Mouse (Mus musculus): ENCODE measurements around the gene Nav3.

Gene Nav3

GRCm38 (mm10) chr10:110061166-110061565 lies 394.8 kb downstream of the Nav3 start:
- 58% methylated on average over 5 of the region's 5 CpGs for WGBS

GRCm38 (mm10) chr10:110037547-110037946 lies 418.5 kb downstream of the Nav3 start:
- WGBS = 79% methylated on average over 4 of the region's 4 CpGs

GRCm38 (mm10) chr10:110034582-110035099 lies 421.4 kb downstream of the Nav3 start:
- 89% methylated on average over 7 of the region's 7 CpGs for WGBS

- 49% methylated on average over 2 of the region's 2 CpGs for WGBS
These were observed 431.1 kb downstream of the Nav3 start for GRCm38 (mm10) chr10:110024897-110025296.

- WGBS = 87% methylated on average over 3 of the region's 3 CpGs
These were observed 433.9 kb downstream of the Nav3 start for GRCm38 (mm10) chr10:110022100-110022499.

- 59% methylated on average over 4 of the region's 4 CpGs for WGBS
These were observed 436.6 kb downstream of the Nav3 start for GRCm38 (mm10) chr10:110019266-110019866.

GRCm38 (mm10) chr10:110001328-110001727 lies 454.7 kb downstream of the Nav3 start:
- 87% methylated on average over 5 of the region's 5 CpGs for WGBS

- 47% methylated on average over 3 of the region's 3 CpGs for WGBS
These were observed 455.2 kb downstream of the Nav3 start for GRCm38 (mm10) chr10:110000755-110001247.

GRCm38 (mm10) chr10:109999904-110000303 lies 456.1 kb downstream of the Nav3 start:
- WGBS = 68% methylated on average over 10 of the region's 10 CpGs

DNA sequence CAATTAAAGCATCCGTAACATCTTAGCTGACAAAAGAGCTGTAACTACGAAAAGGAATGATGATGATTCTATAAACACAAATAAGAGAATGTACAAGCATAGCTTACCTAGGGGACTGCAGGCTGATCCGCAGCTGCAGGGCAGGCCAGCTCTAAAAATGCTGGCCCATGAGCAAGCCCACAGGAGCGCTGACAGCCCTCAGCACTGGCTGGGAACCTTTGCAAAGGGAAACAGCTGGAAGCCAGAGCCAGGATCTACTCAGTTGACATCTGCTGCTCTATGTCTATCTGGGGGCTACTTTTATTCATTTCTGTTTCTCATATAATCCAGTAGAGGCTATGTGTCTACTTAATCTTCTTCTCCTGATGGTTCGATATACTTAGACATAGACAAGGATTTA lies 461.7 kb downstream of the Nav3 start:
- WGBS = 78% methylated on average over 5 of the region's 5 CpGs

DNA sequence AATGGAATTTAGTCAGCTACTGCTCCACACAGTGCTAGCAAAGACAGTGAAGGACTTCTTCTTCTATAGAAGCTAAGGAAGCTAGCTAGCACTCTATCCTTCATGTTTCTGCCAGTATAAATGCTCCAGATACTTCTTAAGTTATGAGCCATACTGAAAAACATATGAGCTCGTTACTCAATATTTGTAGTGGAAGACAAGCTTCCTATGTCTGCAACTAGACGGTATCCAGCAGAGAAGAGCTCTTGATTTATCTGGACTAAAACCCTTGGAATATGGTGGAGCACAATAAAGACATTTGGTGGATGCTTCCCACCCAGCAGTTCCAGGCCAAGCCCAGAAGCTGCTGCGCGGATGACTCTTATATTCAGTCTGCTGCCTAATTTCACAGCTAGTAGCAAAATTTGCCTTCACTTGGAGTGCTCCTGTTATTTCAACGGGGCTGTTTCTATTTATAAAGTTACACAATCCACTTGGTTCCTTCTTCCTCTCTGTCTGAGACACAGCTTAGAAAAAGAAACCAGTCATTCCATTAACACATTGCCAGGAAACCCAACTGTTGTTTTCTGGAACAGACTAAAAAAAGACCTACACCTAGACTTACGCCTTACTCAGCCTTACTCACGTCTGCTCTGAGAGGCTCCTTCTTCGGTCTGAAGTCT lies 470.0 kb downstream of the Nav3 start:
- WGBS = 26% methylated on average over 8 of the region's 8 CpGs

- 86% methylated on average over 8 of the region's 8 CpGs for WGBS
These were observed 479.7 kb downstream of the Nav3 start for GRCm38 (mm10) chr10:109976351-109976750.

- 42% methylated on average over 4 of the region's 4 CpGs for whole genome bisulfite sequencing
These were observed 481.8 kb downstream of the Nav3 start for GRCm38 (mm10) chr10:109974177-109974576.

GRCm38 (mm10) chr10:109973483-109973882 lies 482.5 kb downstream of the Nav3 start:
- WGBS = 68% methylated on average over 3 of the region's 3 CpGs

- 53% methylated on average over 3 of the region's 3 CpGs for WGBS
These were observed 505.7 kb downstream of the Nav3 start for GRCm38 (mm10) chr10:109950296-109950695.

GRCm38 (mm10) chr10:109929319-109929622 lies 526.7 kb downstream of the Nav3 start:
- 48% methylated on average over 5 of the region's 5 CpGs for WGBS

GRCm38 (mm10) chr10:109928547-109929318 lies 527.3 kb downstream of the Nav3 start:
- WGBS = 60% methylated on average over 8 of the region's 8 CpGs

- 87% methylated on average over 3 of the region's 3 CpGs for WGBS
These were observed 529.9 kb downstream of the Nav3 start for GRCm38 (mm10) chr10:109926149-109926548.

DNA sequence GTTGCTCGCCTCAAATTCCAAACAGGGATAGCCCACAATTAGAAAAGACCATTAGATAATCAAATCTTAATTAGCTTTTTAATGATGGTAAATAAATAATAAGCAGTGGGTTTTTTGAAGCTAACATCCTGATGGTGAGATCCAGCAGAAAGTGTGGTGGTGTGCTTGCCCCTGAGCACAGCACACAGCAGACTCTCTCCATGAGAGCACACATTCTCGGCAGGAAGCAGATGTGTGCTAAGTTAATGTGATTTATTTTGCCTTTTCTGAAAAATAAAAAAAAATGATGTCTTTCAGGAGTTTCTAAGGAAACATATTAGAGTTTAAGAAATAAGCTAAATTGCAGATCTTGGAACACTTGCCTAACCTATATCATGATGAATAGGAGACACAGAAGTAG lies 531.9 kb downstream of the Nav3 start:
- 73% methylated on average over 2 of the region's 2 CpGs for WGBS

- WGBS = 46% methylated on average over 11 of the region's 11 CpGs
These were observed 534.6 kb downstream of the Nav3 start for GRCm38 (mm10) chr10:109921368-109921767.

DNA sequence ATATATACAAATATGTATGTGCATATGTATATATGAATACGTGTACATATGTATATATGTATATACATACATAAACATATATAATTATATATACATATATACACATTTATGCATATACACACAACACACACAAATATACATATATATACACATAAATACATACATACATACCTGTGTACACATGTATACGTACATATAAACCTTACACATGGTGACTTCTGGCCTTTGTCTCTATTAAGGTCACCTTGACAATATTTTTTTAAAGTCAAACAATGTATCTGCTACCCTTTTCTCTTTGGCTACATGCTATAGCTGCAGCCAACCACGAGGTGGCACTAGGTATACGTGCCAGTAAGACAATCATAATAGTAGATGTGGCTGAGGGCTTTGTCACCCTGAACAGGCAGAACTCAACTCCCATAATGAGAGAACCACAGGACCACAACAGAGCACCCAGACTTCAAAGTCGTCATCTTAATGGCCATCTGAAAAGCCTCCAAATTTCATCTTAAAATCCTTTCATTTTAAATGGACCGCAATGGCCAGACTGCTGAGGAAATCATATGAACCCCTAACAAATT lies 535.3 kb downstream of the Nav3 start:
- 12% methylated on average over 6 of the region's 6 CpGs for WGBS

GRCm38 (mm10) chr10:109919515-109919914 lies 536.5 kb downstream of the Nav3 start:
- WGBS = 52% methylated on average over 1 of the region's 1 CpGs
